Mouse (Mus musculus): ENCODE data around the gene Pdzk1ip1. TPM values are rescaled to one million over a fixed set of nuclear protein-coding genes. Genes with fewer than 3 reads are reported as not detected.

Pdzk1ip1 gene
- polyA plus RNA-seq, 1 experiment from 2014 or later = 12.3 TPM

GRCm38 (mm10) chr4:115133085-115133484 lies 44.6 kb downstream of the Pdzk1ip1 start:
- no peaks in the 10 kb centered on the region for H3K36me3 ChIP-seq
- no peaks in the 10 kb centered on the region for H3K9me3 ChIP-seq
- no peak overlapping the region for H3K4me2 ChIP-seq
- 7% methylated on average over 5 of the region's 5 CpGs for WGBS
- no peak overlapping the region for H3K4me3 ChIP-seq
- H3K27ac ChIP-seq = no peak overlapping the region
- no peak overlapping the region for H3K9ac ChIP-seq
- peaks cover 7% of the 10 kb centered on the region for H3K4me1 ChIP-seq
- H3K27me3 ChIP-seq = peaks cover 38% of the 10 kb centered on the region
- ATAC-seq (ENCODE audit: insufficient number of reproducible peaks, insufficient read depth, low FRiP score, low TSS enrichment, low read depth) = no peak

GRCm38 (mm10) chr4:115133621-115134295 lies 45.2 kb downstream of the Pdzk1ip1 start, which contains the start of gene Cyp4x1:
Cyp4x1 (minus strand) TSS chr4:115134281.
- Histone ChIP-seq H3K36me3 (no peaks in the 10 kb centered on the region), H3K4me1 (peaks cover 7% of the 10 kb centered on the region), H3K27me3 (peaks cover 38% of the 10 kb centered on the region), H3K9ac (0 out of 2 replicates have a peak within 1 kb of the TSS, but pooled peaks have one; percentile 11), H3K9me3 (no peaks in the 10 kb centered on the region), H3K4me3 (peak within 1 kb of the TSS; percentile 21), H3K27ac (no peak within 1 kb of the TSS), H3K4me2 (peak within 1 kb of the TSS; percentile 52)
- WGBS = under 1% methylated on average over 29 of the region's 29 CpGs
- ATAC-seq (ENCODE audit: insufficient number of reproducible peaks, insufficient read depth, low FRiP score, low TSS enrichment, low read depth) = no peak

- no peak for ATAC-seq (ENCODE audit: insufficient number of reproducible peaks, insufficient read depth, low FRiP score, low TSS enrichment, low read depth)
- H3K27me3 ChIP-seq = peaks cover 38% of the 10 kb centered on the region
- no peaks in the 10 kb centered on the region for H3K9me3 ChIP-seq
- H3K9ac ChIP-seq = no peak overlapping the region
- H3K36me3 ChIP-seq = no peaks in the 10 kb centered on the region
- peaks cover 7% of the 10 kb centered on the region for H3K4me1 ChIP-seq
- no peak overlapping the region for H3K27ac ChIP-seq
- no peak overlapping the region for H3K4me3 ChIP-seq
- peak overlapping the region; percentile 52 for H3K4me2 ChIP-seq
- WGBS = 16% methylated on average over 7 of the region's 7 CpGs
Measured at GRCm38 (mm10) chr4:115134296-115134630, 45.8 kb downstream of the Pdzk1ip1 start.

Other genes starting within 250 kb of the Pdzk1ip1 start
- 1.8 and 2.0 TPM in 2 replicates for gene Foxd2, start 179.8 kb upstream of the Pdzk1ip1 start, polyA plus RNA-seq (2015; fragmentation: Nextera tagmentation; extraction: Ambion mirVana)
- not detected in 2 replicates for gene Foxe3, start 162.7 kb upstream of the Pdzk1ip1 start, polyA plus RNA-seq (2015; fragmentation: Nextera tagmentation; extraction: Ambion mirVana)
- 99.5 and 103 TPM in 2 replicates for gene Cmpk1, start 101.5 kb upstream of the Pdzk1ip1 start, polyA plus RNA-seq (2015; fragmentation: Nextera tagmentation; extraction: Ambion mirVana)
- gene Stil, start 88.5 kb upstream of the Pdzk1ip1 start, polyA plus RNA-seq (2015; fragmentation: Nextera tagmentation; extraction: Ambion mirVana) = 12.4 and 12.5 TPM in 2 replicates
- 1.4 and 1.7 TPM in 2 replicates for gene Tal1, start 32.3 kb upstream of the Pdzk1ip1 start, polyA plus RNA-seq (2015; fragmentation: Nextera tagmentation; extraction: Ambion mirVana)
- gene Cyp4x1, start 45.6 kb downstream of the Pdzk1ip1 start, polyA plus RNA-seq (2015; fragmentation: Nextera tagmentation; extraction: Ambion mirVana) = 0.08 and 0.15 TPM in 2 replicates
- gene Cyp4a29, start 153.4 kb downstream of the Pdzk1ip1 start, polyA plus RNA-seq (2015; fragmentation: Nextera tagmentation; extraction: Ambion mirVana) = not detected in 2 replicates
- gene Cyp4a12a, start 210.3 kb downstream of the Pdzk1ip1 start, polyA plus RNA-seq (2015; fragmentation: Nextera tagmentation; extraction: Ambion mirVana) = 0.81 and 1.4 TPM in 2 replicates

Data from embryonic facial prominence, embryonic 13.5 days (tissue).